Mouse (Mus musculus) layer of hippocampus, adult 18-20 months (tissue): Measurements from ENCODE around the gene Man2c1. TPM values are rescaled to one million over a fixed set of nuclear protein-coding genes. Genes with fewer than 3 reads are reported as not detected.
A peak's percentile ranks its signal among the peaks of the same experiment; 100 is the strongest.

ENCODE experiments used
- DNase-seq, 2 experiments: peaks; one replicate each; pipeline ENCODE4 v3.0.0; 2022; ENCODE audit warnings: low spot score in 2 of 2
- long read RNA-seq: library from polyadenylated mRNA; stranded (forward); transcript quantifications from one replicate; pipeline ENCODE4 v2.0.0, GENCODE M21; 2021
- total RNA-seq, 2 experiments: library from RNA; stranded (reverse); gene quantifications; 2 replicates each; pipeline ENCODE4 v1.2.3; 2021

The Man2c1 gene
- total RNA-seq = 100 to 1,000 TPM; 127 to 155 TPM
- long read RNA-seq, transcript Man2c1-211 (26 exons, 3,820 nt) = major isoform, 43 of 80 reads
- long read RNA-seq, partial matches to known transcripts = 10 of 80 reads
- long read RNA-seq, other reads (novel, unspliced or antisense) = 27 of 80 reads

DNA sequence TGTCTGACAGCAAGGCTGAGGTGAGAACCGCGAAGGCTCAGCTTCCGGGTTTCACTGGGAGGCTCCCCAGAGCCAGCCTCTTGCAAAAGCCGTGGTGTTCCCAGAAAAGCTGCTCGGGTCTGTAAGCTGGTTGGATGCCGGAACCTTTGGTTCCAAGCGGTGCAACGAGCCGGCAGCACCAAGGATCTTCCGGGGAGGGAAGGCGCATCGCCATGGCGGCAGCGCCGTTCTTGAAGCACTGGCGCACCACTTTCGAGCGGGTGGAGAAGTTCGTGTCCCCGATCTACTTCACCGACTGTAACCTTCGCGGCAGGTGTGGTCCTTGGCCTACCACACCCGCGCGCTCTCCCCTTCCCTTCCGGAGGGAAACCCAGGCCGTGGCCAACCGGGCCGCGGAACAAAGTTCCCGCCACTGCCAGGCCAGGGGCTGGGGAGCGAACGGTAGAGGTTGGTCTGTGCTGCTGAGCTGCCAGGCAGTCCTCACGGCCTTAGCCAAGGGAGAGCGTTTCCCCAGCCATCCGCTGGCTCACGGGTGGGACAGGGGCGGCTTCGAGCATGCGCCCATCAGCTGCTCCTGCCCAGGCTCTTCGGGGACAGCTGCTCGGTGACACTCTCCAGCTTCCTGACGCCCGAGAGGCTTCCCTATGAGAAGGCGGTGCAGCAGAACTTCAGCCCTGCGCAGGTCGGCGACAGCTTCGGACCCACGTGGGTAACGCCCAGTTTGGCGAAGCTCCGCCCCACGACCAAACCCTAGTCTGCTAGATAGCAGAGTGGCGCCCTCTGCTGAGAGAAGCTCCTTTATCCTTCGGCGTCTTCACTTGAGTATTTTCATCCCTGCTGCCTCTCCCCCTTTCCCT, at the start of gene Man2c1:
Gene Man2c1 (plus strand): TSS at position 114 of the 857 bp plus-strand sequence.
- peak; percentile 92 to 96 for DNase-seq

DNA sequence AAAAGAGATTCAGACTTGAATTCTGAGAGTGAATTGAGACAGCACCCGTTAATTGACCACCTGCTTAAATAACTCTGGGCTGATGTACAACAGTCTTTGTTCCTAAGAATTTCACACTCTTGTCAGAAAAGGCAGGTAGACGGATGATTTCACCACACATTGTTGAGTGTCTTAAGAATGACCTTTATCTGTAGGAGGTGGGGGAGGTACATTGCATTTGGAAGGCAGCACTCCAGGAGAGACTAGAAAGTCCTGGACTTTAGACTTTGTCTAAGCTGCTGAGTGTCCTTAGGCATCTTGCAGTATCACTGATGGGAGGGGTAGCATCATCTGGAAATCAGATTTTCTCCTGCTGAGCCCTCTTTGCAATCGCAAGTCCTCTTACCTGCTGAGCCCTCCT, 48.3 kb upstream of the Man2c1 start:
- no peak for DNase-seq

DNA sequence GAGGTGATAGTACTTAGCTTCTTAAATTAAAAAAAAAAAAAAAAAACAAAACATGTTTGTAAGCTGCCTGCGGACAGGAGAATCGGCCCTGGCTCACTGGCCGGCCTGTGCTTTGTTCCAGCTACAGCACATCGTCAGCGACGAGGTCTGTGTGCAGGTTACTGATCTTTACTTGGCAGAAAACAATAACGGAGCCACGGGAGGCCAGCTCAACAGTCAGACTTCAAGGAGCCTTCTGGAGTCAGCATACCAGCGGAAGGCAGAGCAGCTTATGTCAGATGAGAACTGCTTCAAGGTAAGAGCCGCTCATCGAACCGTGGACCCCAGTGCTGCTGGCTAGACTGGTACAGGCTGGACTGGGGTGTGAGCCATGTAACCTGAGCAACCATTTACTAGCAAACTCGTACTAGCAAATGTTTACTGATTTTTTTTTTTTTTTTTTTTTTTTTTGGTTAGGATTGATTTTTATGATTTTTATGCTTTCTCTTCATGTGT, 13.2 kb upstream of the Man2c1 start:
- DNase-seq = no peak

- no peak for DNase-seq
These were observed 849 bp upstream of the Man2c1 start for GRCm38 (mm10) chr9:57129641-57130040.

DNA sequence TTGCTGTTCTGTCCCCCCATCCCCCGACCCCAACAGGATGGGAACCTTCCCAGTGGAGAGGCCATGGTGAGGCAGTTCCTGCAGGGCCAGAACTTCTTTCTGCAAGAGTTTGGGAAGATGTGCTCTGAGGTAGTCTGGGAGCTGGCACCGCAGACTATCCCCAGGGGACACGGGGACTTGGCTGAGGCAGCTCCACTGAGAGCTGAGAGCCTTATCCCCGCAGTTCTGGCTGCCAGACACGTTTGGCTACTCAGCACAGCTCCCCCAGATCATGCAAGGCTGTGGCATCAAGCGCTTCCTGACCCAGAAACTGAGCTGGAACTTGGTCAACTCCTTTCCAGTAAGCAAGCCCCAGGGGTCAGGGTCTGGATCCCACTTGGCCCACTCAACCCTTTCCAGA, 6.8 kb downstream of the Man2c1 start:
- DNase-seq = no peak

DNA sequence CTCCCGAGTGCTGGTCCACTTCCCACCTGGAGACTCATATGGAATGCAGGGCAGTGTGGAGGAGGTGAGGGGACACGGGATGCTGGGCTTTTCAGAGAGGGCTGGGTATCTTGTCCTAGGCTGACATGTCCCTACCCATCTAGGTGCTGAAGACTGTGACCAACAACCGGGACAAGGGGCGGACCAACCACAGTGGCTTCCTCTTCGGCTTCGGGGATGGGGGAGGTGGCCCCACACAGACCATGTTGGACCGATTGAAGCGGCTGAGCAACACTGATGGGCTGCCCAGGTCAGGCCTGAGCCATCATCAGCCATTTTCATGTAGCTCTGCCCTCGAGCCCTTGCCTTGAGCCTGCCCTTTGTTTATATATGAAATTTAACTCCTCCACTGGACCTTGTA, 7.3 kb downstream of the Man2c1 start:
- DNase-seq = no peak

DNA sequence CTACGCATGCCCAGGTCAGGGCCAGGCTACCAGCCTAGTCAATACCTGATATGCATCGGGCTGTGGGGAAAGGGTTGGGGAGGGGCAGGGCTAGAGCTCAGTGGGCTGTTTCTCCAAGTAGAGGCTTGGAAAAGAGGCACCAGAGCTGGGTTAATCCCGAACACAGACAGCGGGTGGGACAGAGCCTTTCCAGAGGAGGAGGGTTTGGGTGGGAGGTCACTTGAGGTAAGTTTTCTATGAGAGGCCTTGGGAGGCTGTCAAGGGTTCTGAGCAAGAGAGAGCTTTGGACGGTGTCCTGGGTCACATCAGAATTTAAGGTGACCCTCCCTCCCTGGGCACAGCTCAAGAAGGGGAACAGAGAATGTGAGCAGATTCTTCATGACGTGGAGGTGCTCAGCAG, 8.0 kb downstream of the Man2c1 start:
- no peak for DNase-seq

GRCm38 (mm10) chr9:57139110-57139509, 8.6 kb downstream of the Man2c1 start:
- no peak for DNase-seq

GRCm38 (mm10) chr9:57139571-57139970, 9.1 kb downstream of the Man2c1 start:
- no peak for DNase-seq

DNA sequence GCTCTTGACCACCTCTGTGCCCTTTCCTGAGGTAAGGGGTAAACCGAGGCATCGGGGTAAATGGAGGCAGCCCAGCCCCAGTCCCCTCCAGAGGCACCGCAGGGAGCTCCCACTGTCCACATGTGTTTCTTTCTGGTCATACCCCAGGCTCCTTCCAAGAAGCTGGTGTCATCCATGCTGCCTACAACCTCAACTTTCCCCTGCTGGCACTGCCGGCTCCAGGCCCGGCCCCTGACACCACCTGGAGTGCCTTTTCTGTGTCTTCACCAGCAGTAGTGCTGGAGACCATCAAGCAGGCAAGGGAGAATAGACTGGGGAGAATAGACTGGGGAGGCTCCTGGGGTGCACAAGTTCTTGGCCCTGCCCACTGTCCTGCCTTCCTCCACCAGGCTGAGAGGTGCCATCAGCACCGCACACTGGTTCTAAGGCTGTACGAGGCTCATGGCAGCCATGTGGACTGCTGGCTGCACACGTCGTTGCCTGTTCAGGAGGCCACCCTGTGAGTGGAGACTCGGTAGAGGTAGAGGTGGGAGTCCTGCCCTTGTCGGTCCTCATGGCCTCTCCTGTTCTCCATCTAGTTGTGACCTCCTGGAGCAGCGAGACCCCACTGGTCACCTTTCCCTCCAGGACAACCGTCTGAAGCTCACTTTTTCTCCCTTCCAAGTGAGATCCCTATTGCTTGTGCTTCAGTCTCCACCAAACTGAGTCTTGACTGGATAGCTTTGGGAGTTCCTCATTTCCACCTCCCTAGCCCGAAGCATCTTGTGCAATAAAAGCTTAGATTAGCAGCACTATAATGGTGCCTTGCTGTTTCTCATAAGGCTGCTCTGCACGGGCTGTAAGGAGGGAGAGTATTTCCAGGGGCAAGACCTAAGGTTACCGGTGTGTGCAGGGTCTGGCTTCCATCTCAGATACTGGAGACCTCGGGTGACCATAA, 11.2 kb downstream of the Man2c1 start:
- DNase-seq = no peak

DNA sequence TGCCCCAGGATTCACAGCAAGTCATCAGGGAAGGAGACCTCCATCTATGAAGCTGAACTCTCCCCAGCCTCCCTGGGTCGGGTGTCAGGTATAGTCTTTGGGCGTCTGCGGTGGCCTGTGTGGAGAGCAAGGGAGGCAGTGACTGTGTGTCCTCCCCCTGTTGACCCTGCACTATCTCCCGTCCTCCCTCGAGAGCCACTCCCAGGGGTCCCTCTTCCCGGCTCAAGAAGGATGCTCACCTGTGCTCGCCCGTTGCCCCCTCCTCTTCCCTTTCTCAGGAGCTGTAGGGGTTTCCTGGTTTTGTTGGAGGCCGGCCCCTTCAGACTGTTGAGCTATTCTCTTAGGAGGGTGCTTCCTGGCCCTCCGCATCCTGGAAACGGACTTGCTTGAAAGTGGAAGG, 12.7 kb downstream of the Man2c1 start:
- no peak for DNase-seq

DNA sequence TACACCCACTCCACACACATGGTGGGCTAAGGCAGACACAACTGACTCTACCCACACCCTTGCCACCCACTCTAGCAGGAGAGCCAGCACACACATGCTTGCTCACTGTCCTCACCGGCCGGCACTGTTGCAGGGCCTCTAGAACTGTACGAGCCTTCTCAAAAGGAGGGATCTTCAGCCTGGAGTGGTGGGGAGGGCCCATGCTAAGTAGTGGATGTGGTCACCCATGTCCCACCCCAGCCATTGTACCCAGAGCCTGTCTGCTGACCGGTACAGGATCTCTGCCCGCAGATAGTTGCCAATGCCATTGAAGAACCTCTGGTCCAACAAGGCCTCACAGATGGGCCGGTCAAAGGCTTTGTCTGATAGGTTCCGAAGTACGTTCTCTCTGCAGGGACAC, 14.3 kb downstream of the Man2c1 start:
- no peak for DNase-seq

- no peak for DNase-seq
These were observed 16.1 kb downstream of the Man2c1 start for GRCm38 (mm10) chr9:57146451-57147066.

- no peak for DNase-seq
These were observed 17.0 kb downstream of the Man2c1 start for GRCm38 (mm10) chr9:57147205-57148143.

DNA sequence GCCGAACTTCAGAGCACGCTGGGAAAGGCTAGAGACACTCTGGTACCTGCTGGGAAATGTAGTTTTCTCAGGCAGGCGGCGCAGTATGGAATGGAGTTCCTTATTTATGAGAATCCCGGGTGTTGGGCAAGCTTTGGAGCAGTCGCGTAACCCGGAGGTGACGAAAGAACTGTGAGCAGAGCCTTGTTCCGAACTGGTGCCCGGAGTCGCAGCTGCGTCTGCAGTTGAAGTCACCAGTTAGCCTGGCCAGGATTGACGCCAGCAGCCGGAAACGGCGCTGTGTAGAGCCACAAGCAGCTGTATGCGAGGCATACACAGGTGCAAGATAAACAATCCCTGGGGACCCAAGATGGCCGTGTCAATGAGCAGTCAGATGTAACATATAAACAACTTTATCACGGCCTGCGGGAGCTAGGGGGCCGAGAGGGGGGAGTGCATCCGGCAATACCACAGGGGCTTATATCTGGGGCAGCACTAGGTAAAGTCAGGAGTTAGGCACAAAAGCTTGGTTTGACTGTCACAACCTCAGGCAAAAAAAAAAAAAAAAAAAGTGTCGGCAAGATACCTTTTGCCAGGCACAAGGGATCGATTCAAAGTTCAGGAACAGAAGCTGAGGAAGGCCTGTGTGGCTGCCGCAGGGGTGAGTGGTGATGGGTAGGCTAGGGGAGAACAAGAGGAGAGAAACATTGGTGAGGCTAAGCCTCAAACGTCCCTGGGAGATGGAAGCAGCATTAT, 17.8 kb downstream of the Man2c1 start, which contains the start of gene Neil1:
Gene Neil1 (minus strand): TSS at position 162 of the 735 bp plus-strand sequence.
- DNase-seq = peak; percentile 88 to 93

DNA sequence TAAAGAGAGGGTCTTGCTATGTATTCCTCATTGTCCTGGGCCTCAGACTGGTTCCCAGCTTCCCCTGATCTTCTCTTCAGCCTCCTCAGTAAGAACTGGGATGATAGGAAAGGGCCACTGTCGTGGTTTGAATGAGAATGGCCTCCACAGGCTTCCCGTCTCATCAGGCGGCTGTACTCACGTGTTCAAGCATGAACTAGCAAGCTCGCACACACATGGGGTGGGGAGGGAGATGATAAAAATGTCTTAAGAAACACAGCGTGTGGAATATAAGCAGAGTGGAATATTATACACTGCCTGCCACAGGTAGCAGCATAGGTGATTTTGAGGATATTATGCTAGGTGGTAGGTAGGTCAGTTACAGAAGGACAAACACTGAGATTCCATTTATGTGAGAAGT, 18.5 kb downstream of the Man2c1 start:
- no peak for DNase-seq

DNA sequence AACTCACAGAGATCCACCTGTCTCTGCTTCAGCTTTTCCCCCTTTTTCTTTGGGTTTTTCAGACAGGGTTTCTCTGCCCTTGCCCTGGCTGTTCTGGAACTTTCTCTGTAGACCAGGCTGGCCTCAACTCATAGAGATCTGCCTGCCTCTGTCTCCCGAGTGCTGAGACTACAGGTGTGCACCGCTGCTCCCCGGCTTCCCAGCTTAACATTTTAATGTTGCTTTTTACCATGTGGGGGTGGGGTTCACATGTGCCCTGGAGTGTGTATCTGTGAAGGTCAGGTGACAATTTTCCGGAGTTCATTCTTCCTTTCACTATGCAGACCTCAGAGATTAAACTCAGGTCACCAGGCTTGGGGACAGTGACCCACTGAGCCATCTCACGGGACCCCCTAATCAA, 19.7 kb downstream of the Man2c1 start:
- DNase-seq = no peak

GRCm38 (mm10) chr9:57152331-57152730, 21.8 kb downstream of the Man2c1 start:
- no peak for DNase-seq

- no peak for DNase-seq
These were observed 25.9 kb downstream of the Man2c1 start for GRCm38 (mm10) chr9:57156383-57156782.
